Mouse (Mus musculus): ENCODE results near the gene Lypd8.

Lypd8 gene

DNA sequence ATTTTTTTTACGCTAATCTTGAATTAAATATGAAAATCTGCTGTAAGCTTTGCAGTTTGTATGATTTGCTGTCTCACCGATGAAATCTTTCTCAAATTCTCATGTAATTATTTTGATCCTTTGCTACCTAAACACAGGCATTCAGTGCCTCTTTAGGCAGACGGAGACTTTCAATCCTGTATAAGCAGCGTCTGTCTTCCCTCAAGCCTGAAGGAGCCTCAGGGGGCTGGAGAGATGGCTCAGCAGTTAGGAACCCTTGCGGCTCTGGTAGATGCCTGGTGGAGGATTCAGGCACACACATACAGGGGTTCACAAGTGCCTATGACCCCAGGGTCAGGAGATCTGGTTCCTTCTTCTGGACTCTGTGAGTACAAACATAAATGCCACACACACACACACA lies 21.8 kb downstream of the Lypd8 start:
- peak; percentile 23 for DNase-seq

DNA sequence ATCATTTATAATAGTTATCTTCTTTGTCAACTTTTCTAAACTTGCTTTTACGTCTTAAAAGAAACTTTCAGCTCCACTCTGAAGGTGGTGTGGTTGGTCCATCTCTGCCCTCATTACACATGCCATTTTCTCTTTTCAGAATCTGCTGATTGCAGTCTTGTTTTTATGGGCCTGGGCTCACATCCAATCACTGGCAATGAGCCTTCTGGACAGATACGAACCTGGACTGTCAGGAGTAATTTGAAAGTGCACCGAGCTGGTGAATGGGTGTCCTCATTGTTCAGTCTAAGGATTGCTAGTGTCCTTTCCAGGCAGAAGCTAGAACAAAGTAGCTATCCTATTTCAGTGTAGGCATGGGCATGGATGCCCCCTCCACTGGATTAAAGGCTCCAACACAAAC lies 29.2 kb downstream of the Lypd8 start:
- DNase-seq, result no peak

DNA sequence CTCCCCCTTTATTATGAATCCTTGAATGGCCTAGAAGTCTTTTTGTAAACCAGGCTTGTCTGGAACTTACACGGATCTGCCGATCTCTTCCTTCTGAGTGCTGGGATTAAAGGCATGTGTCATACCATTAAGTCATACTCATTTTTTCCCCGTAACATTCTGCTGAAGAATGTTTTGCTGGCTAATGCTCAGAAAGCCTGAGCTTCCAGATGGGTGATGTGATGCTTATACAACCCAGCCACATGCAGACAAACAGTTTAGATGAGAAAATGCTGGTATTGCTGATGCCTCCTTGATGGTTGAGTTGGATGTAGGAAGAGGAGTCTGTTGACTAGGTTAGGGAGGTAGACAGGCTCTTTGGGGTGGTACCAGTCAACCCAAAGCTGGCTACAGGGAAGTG lies 39.5 kb downstream of the Lypd8 start:
- DNase-seq, result no peak

DNA sequence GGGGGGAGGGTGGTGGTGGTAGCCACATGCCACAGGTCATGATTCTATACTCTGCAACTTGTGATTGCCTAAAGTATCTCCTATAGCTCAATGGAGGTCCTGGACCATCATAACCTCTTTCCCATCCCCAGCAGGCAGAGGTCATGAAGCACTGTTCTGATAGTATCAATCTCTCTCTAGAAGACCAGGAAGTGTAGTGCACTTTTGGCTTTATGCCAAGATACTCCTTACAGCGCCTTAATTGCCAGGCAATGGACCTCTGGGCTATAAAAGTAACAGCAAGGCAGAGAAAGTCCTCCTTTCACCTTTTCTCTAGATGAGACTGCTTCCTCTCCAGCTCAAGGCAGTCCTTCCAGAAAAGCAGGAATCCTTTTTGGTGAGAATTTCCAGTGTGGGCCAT lies 42.0 kb downstream of the Lypd8 start, which contains the start of gene 1810065E05Rik:
TSS of gene 1810065E05Rik (plus strand) at position 297 of the 400 bp plus-strand sequence.
- DNase-seq, result no peak

DNA sequence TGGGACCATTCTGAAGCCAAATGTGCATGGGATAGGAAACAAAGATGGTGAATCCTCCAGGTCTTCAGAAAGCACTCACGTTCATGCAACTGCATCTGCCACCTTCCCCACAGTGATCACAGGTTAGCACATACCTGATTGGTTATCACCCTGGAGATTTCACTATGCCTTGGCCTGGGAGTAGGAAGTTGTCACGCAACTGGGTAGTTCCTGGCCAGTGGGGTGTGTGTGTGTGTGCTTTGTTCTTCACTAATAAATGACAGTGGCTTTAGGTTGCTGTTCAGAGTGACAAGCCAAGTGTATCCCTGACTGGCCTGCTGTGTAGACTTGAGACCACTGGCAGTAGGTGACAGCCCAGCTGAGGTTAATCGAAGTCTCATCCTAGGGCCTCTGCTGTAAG lies 53.4 kb downstream of the Lypd8 start, which contains the start of gene Gm12253:
TSS of gene Gm12253 (plus strand) at position 301 of the 400 bp plus-strand sequence.
- DNase-seq, result no peak

DNA sequence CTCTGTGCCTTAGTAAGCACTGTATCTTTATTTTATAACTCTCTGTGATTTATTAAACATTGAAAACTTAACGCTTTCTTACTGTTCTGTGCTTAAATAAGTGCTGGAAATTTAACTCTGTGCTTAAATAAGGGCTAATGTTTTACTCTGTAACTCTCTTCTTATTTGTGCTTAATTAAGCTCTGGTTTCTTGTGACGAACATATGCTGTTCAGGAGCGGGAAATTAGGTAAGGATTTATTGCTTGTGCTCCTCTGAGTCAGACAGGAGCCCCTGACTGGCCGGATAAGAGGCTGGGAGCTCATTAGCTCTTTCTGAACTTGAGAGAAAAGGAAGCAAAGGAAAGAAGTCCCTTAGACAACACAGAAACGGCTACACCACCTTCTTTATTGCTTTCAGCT lies 59.0 kb downstream of the Lypd8 start:
- no peak for DNase-seq
